Mouse (Mus musculus) frontal cortex, postnatal 14 days (tissue): ENCODE measurements around the gene Emd.
"Not testable (repeated sequence)": the region's sequence is repeated elsewhere in the genome, so short reads cannot be mapped to it uniquely, and the experiment has no call there.

Source experiments
- DNase-seq, 2 experiments: peaks; one replicate each; pipeline ENCODE4 v3.0.0; 2022; ENCODE audit warnings: low spot score in 2 of 2

Emd gene

GRCm38 (mm10) chrX:74254153-74254887, at the start of gene Emd:
Gene Emd (plus strand): TSS chrX:74254687.
- DNase-seq = peak; percentile 80 to 85

GRCm38 (mm10) chrX:74218496-74218895, 36.0 kb upstream of the Emd start:
- no peak for DNase-seq

GRCm38 (mm10) chrX:74219449-74219848, 35.0 kb upstream of the Emd start:
- no peak for DNase-seq

DNA sequence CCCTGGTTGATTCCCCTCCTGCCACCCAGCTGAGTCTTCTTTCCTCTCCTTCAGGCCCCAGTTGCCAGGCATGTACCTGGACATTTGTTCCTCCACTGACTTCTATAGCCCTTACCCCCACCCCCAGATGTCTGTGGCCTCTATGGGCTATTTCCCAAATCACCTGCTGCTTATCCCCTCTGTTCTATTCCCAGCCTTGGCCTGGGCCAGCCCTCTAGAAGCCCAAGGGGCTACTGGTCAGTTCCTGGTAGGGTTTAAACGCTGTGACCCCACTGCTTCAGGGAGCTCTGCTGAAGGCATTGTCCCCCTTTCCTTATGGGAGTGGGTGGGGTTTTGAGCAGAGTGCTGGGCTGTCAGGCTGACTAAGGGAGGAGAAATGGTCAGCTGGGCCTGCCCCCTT, 34.4 kb upstream of the Emd start:
- not testable (repeated sequence) for DNase-seq

- DNase-seq = no peak
Observed at GRCm38 (mm10) chrX:74230038-74230437, 24.4 kb upstream of the Emd start.

DNA sequence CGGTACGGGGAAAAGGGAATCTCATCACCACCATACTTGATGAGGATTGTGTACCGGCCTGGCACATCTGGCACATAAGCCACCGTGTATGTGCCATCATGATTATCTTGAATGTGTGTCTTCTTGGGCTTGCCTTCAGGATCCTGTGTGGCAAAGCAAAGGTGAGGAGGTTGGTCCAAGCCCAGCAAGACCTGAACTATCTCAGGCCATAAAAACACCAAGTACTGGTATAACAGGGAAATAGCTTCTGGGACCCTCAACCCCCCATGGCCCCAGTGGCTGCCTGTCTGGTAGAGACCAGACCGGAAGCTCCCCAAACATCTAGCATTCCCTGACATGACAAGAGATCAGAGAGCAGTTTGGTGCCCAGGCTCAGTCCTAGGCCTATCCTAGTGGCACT, 21.3 kb upstream of the Emd start:
- DNase-seq = no peak

DNA sequence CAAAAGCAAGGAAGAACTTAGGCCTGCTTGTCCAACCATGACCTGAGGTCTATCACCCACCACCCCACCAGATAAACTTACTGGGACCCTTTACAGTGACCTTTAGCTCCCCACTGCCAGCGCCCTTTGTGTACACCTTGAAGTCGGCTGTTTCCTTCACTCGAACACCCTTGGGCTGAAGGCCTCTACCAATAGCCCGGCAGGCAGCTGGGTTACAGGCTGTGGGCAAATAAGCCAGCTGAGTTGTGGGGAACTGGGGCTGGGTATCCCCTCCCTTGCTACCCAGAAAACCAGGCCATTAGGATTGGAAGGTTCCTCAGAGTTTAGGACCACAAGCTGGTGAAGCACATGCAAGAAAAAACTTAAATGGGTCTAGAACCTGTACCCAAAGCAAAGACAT, 14.2 kb upstream of the Emd start:
- DNase-seq = no peak

DNA sequence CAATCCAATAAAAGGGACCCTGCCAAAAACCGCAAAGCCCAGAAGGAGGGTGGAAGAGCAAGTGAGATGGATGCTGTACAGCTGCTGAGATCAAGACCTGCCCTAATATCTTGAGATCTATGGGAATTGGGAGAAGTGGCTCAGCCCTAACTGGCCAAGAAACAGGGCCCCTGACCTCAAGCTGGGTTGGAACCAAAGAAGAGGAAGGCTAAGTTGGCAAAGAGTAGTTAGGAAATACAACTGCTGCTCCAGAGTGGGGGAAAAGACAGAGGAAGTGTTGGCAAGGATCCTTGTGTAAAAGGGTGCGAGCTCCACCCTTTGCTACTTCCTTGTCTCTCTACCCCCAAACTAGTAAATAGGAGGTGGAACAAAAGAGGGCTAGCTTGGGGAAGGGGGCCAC, 11.1 kb upstream of the Emd start:
- DNase-seq = no peak

DNA sequence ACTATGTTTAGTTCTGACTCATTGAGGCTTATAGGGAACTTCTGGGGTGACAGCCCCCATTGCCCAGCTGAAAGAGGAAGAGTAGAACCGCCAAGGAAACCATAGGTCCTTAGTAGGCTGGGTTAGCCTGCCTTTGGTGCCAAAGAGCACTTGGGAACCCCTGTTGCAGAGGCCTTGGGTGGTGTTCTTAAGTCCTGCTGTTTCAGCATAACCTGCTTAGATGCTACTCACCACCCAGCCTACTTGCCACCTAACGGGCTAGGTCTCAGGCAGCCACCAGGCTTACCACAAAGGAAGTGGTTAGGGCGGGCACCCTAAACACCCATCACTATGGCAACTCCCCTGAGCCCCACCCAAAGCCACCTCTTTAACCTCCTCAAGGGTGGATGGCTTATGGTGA, 10.7 kb upstream of the Emd start:
- DNase-seq = no peak

GRCm38 (mm10) chrX:74244614-74245083, 9.8 kb upstream of the Emd start:
- no peak for DNase-seq

DNA sequence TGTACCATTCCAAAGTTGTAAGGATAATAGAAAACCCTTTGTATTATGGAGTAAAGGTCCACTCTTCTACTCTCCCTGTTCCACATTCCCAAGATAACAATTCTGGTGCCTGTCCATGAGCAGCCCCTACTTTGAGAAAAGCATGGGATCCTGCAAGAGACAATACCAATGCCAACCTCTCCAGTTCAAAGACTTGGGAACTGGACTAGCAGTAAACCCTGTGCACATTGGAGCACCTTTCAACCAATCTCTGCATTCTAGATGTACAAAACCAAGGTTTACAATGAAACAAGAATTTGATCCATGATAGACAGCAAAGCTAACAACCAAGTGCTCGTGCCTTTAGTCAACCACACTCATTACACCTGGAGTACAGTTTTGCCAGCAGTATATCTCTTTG, 9.4 kb upstream of the Emd start:
- DNase-seq = no peak

- peak; percentile 49 to 59 for DNase-seq
Observed at GRCm38 (mm10) chrX:74245687-74246086, 8.8 kb upstream of the Emd start.

- peak; percentile 73 to 86 for DNase-seq
Observed at GRCm38 (mm10) chrX:74246213-74246681, 8.2 kb upstream of the Emd start.

DNA sequence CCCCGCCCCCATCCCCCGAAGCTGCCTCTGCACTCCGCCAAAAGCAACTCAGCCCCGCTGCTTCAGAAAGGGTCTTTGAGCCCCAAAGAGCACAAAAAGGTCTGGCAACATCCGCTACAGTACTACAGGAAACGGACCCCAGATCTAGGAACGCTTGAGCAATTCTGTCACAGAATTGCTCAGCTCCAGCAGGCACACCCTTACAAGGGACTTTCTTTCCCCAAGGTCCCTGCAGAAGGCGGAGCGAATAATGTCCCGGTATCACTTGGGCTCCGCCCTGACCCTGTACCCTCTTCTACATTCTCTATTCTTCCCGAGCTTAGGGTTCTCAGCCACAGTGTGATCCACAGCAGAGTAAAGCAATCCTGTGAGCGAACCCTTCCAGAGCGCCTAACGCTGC, 7.8 kb upstream of the Emd start:
- DNase-seq = no peak

GRCm38 (mm10) chrX:74248651-74249050, 5.8 kb upstream of the Emd start:
- DNase-seq = no peak

DNA sequence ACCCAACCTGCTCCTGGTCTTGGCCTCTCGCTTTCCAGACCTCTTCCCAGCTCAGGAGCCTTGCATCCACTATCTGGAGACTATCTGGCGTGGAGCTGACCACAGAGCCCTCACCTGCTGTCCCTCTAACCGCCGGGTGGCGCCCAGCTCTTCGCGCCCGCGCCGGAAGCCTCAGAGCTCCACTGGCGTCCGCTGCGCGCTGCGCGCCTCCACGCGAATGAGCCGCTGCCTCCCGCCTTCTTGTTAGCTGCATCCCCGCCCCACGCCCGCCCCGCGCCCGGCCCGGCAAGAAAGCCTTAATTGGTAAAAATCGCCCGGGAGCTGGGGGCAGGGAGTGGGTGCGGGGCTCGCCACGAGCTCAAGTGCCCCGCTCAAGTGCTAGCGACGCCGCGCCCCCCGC, 4.9 kb upstream of the Emd start, which contains the start of gene Flna:
Gene Flna (minus strand): TSS at position 206 of the 400 bp plus-strand sequence.
- peak in 1 of 2 experiments; percentile 28 for DNase-seq

GRCm38 (mm10) chrX:74254888-74255565, 540 bp downstream of the Emd start:
- no peak for DNase-seq

DNA sequence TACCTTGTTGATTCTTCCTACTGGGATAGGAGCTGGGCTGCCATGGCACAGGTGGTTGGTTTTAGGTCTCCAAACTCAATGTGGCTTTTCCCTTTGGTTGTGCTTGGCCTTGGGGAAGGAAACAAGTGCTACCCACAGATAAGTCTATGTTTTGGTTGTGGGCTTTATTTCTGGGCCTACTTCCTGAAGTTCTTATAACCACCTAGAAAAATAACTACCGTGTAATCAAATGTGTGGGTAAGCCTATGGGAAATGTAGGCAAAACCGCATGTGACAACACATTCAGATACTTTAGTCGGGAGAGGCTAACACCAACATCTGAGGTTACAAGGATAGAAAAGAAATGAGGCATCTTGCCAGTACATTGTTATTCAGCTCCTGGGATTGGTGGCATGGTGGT, 3.3 kb downstream of the Emd start:
- no peak for DNase-seq

DNA sequence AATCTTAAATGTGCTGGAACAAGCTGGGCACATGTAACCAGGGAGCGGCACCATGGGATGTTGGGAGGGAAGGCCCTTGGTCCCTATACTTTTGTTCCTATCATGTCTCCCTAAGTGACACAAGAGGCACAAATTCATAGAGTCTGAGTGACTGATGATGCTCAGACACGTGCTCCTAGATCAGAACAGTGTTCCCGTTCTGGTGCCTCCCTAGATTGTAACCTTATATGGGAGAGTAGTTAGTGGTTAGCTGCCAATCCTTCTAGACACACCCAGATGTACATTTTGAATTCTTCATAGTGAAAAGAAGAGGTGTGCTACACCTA, 15.2 kb downstream of the Emd start:
- DNase-seq = no peak

DNA sequence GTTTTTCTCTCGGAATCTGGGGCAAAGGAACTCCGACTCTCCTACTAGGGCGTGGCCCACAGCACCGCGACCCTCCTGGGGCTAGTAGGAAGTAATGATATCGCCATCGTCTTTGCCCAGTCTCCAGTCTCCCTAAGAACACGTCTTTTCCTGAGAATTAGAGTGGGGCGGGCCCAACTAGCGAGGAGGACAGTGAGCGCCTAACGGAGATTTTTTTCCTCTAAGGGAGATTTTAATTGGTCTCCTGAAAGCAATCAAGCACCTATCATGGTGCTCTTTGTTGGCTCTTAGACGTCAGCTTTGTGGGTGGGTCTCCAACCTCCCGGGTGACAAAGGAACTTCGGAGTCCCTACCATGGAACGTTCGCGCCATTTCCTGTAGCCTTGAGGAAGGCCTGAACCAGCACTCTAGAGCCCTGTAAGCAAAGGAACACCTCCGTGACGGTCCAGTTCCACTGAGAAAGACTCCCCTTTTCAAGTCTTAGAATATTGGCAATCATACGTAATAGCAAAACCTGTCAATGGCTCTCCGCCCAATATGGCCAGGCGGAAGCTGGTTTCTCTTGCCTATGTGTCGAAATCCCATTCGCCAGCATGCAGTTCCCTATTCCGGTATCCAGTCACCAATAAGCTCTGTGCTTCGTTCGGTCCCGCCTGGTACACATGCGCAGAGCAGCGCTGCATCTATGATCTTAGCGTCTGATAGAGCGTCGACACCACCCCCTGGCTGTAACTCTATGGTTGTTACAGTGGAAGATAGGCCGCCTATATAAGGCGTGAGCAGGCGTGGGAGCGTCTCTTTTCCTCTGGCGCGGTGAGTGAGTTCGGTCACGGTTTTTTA, 15.8 kb downstream of the Emd start, which contains the start of gene Rpl10:
Gene Rpl10 (plus strand): TSS at position 751 of the 840 bp plus-strand sequence.
- peak; percentile 79 to 93 for DNase-seq

DNA sequence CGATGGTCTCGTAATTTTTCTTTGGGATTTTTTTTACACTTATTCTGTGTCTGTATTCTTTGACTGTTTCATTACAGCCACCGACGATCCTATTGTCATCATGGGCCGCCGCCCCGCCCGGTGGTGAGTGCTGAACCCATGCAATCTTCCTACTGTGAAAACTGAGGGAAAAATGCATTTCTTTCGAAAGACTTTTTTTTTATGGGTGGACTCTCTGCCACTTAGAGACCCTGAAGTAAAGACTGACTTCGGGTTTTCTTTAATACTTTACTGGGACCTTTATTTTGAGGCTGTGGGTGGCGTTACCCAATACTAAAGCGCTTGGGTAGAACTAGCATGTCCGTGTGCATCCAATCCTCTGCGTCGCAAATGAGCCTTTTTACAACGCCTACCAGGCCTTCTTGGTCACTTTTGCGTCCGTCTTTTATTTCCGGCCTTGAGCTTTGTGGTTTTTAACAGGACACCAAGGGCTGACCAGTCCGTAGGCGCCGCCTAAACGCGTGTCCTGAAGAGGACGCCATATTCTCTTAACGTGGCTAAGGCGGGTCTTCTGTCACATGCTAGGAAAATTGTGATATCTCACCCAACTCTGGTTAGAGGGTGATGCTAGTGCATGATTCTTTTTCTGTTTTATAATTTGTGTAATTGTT, 16.5 kb downstream of the Emd start:
- no peak for DNase-seq
